ENCODE assay signal across 9 mouse cellular contexts in genomic region chr14:99022346-99023086, GRCm38 (mm10). TPM values are rescaled to one million over a fixed set of nuclear protein-coding genes. Genes with fewer than 3 reads are reported as not detected.
A peak's percentile ranks its signal among the peaks of the same experiment; 100 is the strongest.
DNase-seq lines count a peak whose midpoint lies in the region; ATAC-seq and TF ChIP-seq lines count a peak whose summit lies in the region.
"Had no signal": no experiment of that assay in that cellular context is flagged by ENCODE, and none has a peak within 500 bp of the region (broad histone marks: within the 10 kb centered on the region; RNA-seq: fewer than 3 reads in every experiment).

No protein-coding gene starts in this region.

- H3K27ac ChIP-seq in heart, embryonic 14.5 days (replicated peaks in 1 of 2; ENCODE audit: control insufficient read depth in 1 of 2, insufficient read depth in 1 of 2, low read depth in 2 of 2, low read length in 2 of 2): no peak overlapping the region
- H3K27ac ChIP-seq in hindbrain, embryonic 10.5 days: no peak overlapping the region; the same call in 1 of the 2 replicates
- H3K27ac ChIP-seq in midbrain, embryonic 15.5 days: no peak overlapping the region

- H3K36me3 ChIP-seq in heart, embryonic 14.5 days (ENCODE audit: control insufficient read depth, insufficient read depth, low read length): no peaks in the 10 kb centered on the region
- H3K36me3 ChIP-seq in hindbrain, embryonic 10.5 days: no peaks in the 10 kb centered on the region
- H3K36me3 ChIP-seq in midbrain, embryonic 15.5 days (replicated peaks): no peaks in the 10 kb centered on the region

- H3K27me3 ChIP-seq in heart, embryonic 14.5 days (ENCODE audit: control insufficient read depth, insufficient read depth, low read length): no peaks in the 10 kb centered on the region
- no peaks in the 10 kb centered on the region for H3K27me3 ChIP-seq in hindbrain, embryonic 10.5 days (ENCODE audit: insufficient read depth, poor library complexity, severe bottlenecking)
- H3K27me3 ChIP-seq in midbrain, embryonic 15.5 days (replicated peaks): no peaks in the 10 kb centered on the region

- ATAC-seq in heart, embryonic 14.5 days (ENCODE audit: insufficient number of reproducible peaks, insufficient read depth, low FRiP score, low read depth): no peak
- peak; percentile 59 for ATAC-seq in midbrain, embryonic 15.5 days (replicated peaks)

- 37% methylated on average over 12 of the region's 12 CpGs for WGBS in heart, embryonic 14.5 days
- 51% methylated on average over 12 of the region's 12 CpGs for WGBS in hindbrain, embryonic 10.5 days
- 33% methylated on average over 12 of the region's 12 CpGs for WGBS in midbrain, embryonic 15.5 days

- H3K4me1 ChIP-seq in heart, embryonic 14.5 days (ENCODE audit: control insufficient read depth in 2 of 2, insufficient read depth in 2 of 2, low read length in 2 of 2): peaks cover 4 to 20% of the 10 kb centered on the region in 2 experiments
- H3K4me1 ChIP-seq in hindbrain, embryonic 10.5 days (replicated peaks): peaks cover 2% of the 10 kb centered on the region
- H3K4me1 ChIP-seq in midbrain, embryonic 15.5 days: no peaks in the 10 kb centered on the region

- peak overlapping the region; percentile 29 to 37 for H3K4me3 ChIP-seq in heart, embryonic 14.5 days (ENCODE audit: control insufficient read depth in 1 of 2, insufficient read depth in 1 of 2, low read depth in 1 of 2, low read length in 2 of 2)
- peak overlapping the region; percentile 33 for H3K4me3 ChIP-seq in hindbrain, embryonic 10.5 days
- peak overlapping the region; percentile 34 for H3K4me3 ChIP-seq in midbrain, embryonic 15.5 days

- TF ChIP-seq CTCF in brain, embryonic 14.5 days (IDR thresholded peaks at IDR 0.05; ENCODE audit: borderline replicate concordance, extremely low read depth, insufficient read depth, insufficient read length): no peak

- no peaks in the 10 kb centered on the region for H3K9me3 ChIP-seq in heart, embryonic 14.5 days (ENCODE audit: control insufficient read depth, low read length)
- no peaks in the 10 kb centered on the region for H3K9me3 ChIP-seq in hindbrain, embryonic 10.5 days
- H3K9me3 ChIP-seq in midbrain, embryonic 15.5 days: no peaks in the 10 kb centered on the region

- TF ChIP-seq POLR2A in brain, embryonic 14.5 days (IDR thresholded peaks at IDR 0.05; ENCODE audit: borderline replicate concordance, extremely low read depth, insufficient read depth, insufficient read length, poor library complexity, severe bottlenecking): no peak

- DNase-seq in heart, adult 8-10 months (ENCODE audit: low spot score): no peak
- peak; percentile 75 for DNase-seq in brain, embryonic 14.5 days (ENCODE audit: low read depth)
- DNase-seq in hindbrain, embryonic 10.5 days (ENCODE audit: low spot score): no peak
- DNase-seq in frontal cortex, postnatal 25 days (ENCODE audit: low spot score in 2 of 2): no peak
- DNase-seq in thymus, postnatal 25 days: no peak
- DNase-seq in ovary, adult 18-20 months (ENCODE audit: low spot score): no peak
- DNase-seq: spleen, adult 18-20 months had no signal

- peak overlapping the region; percentile 62 for H3K9ac ChIP-seq in heart, embryonic 14.5 days (ENCODE audit: low read length)
- H3K9ac ChIP-seq in midbrain, embryonic 15.5 days: 0 out of 2 replicates have a peak overlapping the region, but pooled peaks have one; percentile 13

- H3K4me2 ChIP-seq in heart, embryonic 14.5 days (ENCODE audit: low read length): peak overlapping the region; percentile 59
- H3K4me2 ChIP-seq in midbrain, embryonic 15.5 days: peak overlapping the region; percentile 55

RNA-seq across cellular contexts. Expression of gene Mzt1, which starts 23.4 kb away (rescaled TPM):
- 93.8 and 94.1 TPM in 2 replicates for polyA plus RNA-seq in heart, embryonic 14.5 days (2014; fragmentation: Nextera tagmentation; extraction: Ambion mirVana)
- total RNA-seq in heart, adult 8-10 months (2022): 10 to 100 TPM; 39.2 to 45.9 (median 42.5) TPM
- polyA plus RNA-seq in brain, embryonic 14.5 days (2012; rRNA removed): 72.8 and 77.9 TPM in 2 replicates
- 95.4 and 98.4 TPM in 2 replicates for polyA plus RNA-seq in hindbrain, embryonic 10.5 days (2016; fragmentation: Nextera tagmentation; extraction: Ambion mirVana)
- polyA plus RNA-seq in midbrain, embryonic 15.5 days (2015; fragmentation: Nextera tagmentation; extraction: Ambion mirVana): 104 and 113 TPM in 2 replicates

RNA-seq across cellular contexts. Expression of gene Bora, which starts 23.5 kb away (rescaled TPM):
- polyA plus RNA-seq in heart, embryonic 14.5 days (2014; fragmentation: Nextera tagmentation; extraction: Ambion mirVana): 37.5 and 38.9 TPM in 2 replicates
- 1 to 10 TPM in 1 of 4 experiments, under 1 TPM in 3; 0.46 to 1.2 (median 0.69) TPM for total RNA-seq in heart, adult 8-10 months (2022)
- 9.8 and 13.6 TPM in 2 replicates for polyA plus RNA-seq in brain, embryonic 14.5 days (2012; rRNA removed)
- 67.8 and 81.2 TPM in 2 replicates for polyA plus RNA-seq in hindbrain, embryonic 10.5 days (2016; fragmentation: Nextera tagmentation; extraction: Ambion mirVana)
- 12.8 and 13.7 TPM in 2 replicates for polyA plus RNA-seq in midbrain, embryonic 15.5 days (2015; fragmentation: Nextera tagmentation; extraction: Ambion mirVana)

RNA-seq across cellular contexts. Expression of gene Rpl36a-ps1, which starts 28.4 kb away (rescaled TPM):
- polyA plus RNA-seq in heart, embryonic 14.5 days (2014; fragmentation: Nextera tagmentation; extraction: Ambion mirVana): 1.3 and 1.6 TPM in 2 replicates
- 1 to 10 TPM in 3 of 4 experiments, not detected in 1; 1.6 to 2.4 (median 2.2) TPM for total RNA-seq in heart, adult 8-10 months (2022)
- polyA plus RNA-seq in brain, embryonic 14.5 days (2012; rRNA removed): 2.0 and 2.6 TPM in 2 replicates
- 1.8 TPM in 1 of 2 replicates, not detected in the other for polyA plus RNA-seq in hindbrain, embryonic 10.5 days (2016; fragmentation: Nextera tagmentation; extraction: Ambion mirVana)
- polyA plus RNA-seq in midbrain, embryonic 15.5 days (2015; fragmentation: Nextera tagmentation; extraction: Ambion mirVana): not detected in 2 replicates
